Mouse (Mus musculus) liver, adult 2 months (tissue): Measurements from ENCODE around the gene Cacnb4. TPM values are rescaled to one million over a fixed set of nuclear protein-coding genes. Genes with fewer than 3 reads are reported as not detected.

ENCODE experiments used
- DNase-seq: peaks from one replicate; pipeline ENCODE4 v3.0.0-alpha.2; 2011; ENCODE audit warnings: low read depth, low spot score; ENCODE audit errors: extremely low read depth
- H3K27ac ChIP-seq: fragments of 200-500 bp; replicated peaks from 2 replicates; pipeline ENCODE4 v1.5.1; 2012; ENCODE audit warnings: low read depth, mild to moderate bottlenecking, control low read depth, inconsistent platforms, low read length; ENCODE audit not compliant: insufficient read depth
- H3K27me3 ChIP-seq: fragments of 200-500 bp; 2 replicates; pipeline ENCODE4 v1.6.1; 2012; ENCODE audit warnings: mild to moderate bottlenecking, moderate library complexity, low read length, inconsistent platforms; ENCODE audit not compliant: control insufficient read depth, insufficient read depth
- H3K36me3 ChIP-seq: fragments of 200-500 bp; 2 replicates; pipeline ENCODE4 v1.6.1; 2012; ENCODE audit warnings: low read length, inconsistent platforms; ENCODE audit not compliant: control insufficient read depth, insufficient read depth
- H3K4me1 ChIP-seq: fragments of 200-500 bp; 2 replicates; pipeline ENCODE4 v1.6.1; 2011; ENCODE audit warnings: low read length; ENCODE audit not compliant: control insufficient read depth, insufficient read depth
- H3K4me3 ChIP-seq: fragments of 200-500 bp; 2 replicates; pipeline ENCODE4 v1.5.1; 2011; ENCODE audit warnings: low read depth, mild to moderate bottlenecking, control low read depth, low read length, moderate library complexity; ENCODE audit not compliant: insufficient read depth
- H3K79me2 ChIP-seq: fragments of 200-500 bp; 2 replicates; pipeline ENCODE4 v1.6.1; 2012; ENCODE audit warnings: inconsistent platforms, mild to moderate bottlenecking, low read length, moderate library complexity; ENCODE audit not compliant: control insufficient read depth, insufficient read depth
- H3K9ac ChIP-seq: fragments of 200-500 bp; 2 replicates; pipeline ENCODE4 v1.6.1; 2012; ENCODE audit warnings: low read depth, mild to moderate bottlenecking, control low read depth, inconsistent platforms, low read length
- CTCF ChIP-seq: fragments of 200-500 bp; IDR thresholded peaks from 2 replicates; pipeline ENCODE4 v1.5.1; 2011; ENCODE audit warnings: low read depth, low read length, control low read depth
- POLR2A ChIP-seq: fragments of 200-500 bp; IDR thresholded peaks from 2 replicates; pipeline ENCODE4 v1.6.1; 2011; ENCODE audit warnings: low read length, control low read depth; ENCODE audit not compliant: insufficient read depth; ENCODE audit errors: extremely low read depth
- WGBS: fragments of 180-500 bp; shearing (Covaris S2); methylation state at CpG from one replicate; pipeline ENCODE4 v1.1.7; 2018; 5-methylcytosine and 5-hydroxymethylcytosine counted together
- polyA plus RNA-seq: library from polyadenylated mRNA; depleted of rRNA; stranded (reverse); fragments of >200 nt; gene quantifications from 2 replicates; pipeline ENCODE4 v1.2.3, GENCODE M21; 2012
- total RNA-seq: library from RNA; depleted of rRNA; stranded (reverse); fragments of >200 nt; gene quantifications from 2 replicates; pipeline ENCODE4 v1.2.3, GENCODE M21; 2014

Cacnb4 gene
- total and polyA plus RNA-seq, 2 experiments, result 0.01 TPM; not detected in 1

DNA sequence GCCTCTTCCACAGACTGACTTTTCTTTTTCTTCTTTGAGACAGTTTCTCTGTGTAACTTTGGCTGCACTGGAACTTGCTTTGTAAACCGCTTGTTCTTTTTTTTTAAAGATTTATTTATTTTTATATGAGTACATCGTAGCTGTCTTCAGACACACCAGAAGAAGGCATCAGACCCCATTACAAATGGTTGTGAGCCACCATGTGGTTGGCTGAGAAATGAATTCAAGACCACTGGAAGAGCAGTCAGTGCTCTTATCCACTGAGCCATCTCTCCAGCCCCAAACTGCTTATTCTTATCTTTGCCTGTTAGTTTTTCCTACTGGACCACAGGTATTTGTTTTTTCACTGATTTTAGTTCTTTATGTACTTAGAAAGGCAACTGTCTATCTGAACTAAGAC is 34.2 kb upstream of the Cacnb4 start:
- H3K36me3 ChIP-seq, result peaks cover 38% of the 10 kb centered on the region
- WGBS, result 94% methylated on average over 2 of the region's 2 CpGs
- H3K79me2 ChIP-seq, result no peaks in the 10 kb centered on the region
- no peaks in the 10 kb centered on the region for H3K27me3 ChIP-seq
- no peak overlapping the region for H3K4me3 ChIP-seq
- DNase-seq, result no peak
- TF ChIP-seq POLR2A (no peak), CTCF (no peak)
- no peaks in the 10 kb centered on the region for H3K4me1 ChIP-seq
- H3K27ac ChIP-seq, result no peak overlapping the region
- no peak overlapping the region for H3K9ac ChIP-seq

DNA sequence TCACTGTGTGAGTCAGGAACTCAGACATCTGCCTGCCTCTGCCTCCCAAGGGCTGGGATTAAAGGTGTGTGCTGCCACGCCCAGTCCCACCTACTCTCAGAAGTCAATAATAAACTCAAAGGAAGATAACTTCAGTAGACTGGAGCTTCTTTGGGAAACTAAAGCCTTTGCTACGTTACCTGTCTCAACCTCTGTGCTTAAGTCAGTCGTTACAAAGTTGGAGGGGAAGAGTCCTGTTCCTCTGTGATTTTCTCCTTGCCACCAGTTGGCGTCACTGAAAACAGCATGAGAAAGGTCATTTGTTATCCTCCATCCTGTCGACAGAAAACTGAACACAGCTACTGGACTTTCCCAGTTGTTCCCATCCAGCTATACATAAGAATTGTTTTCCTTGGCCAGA is 32.8 kb upstream of the Cacnb4 start:
- H3K79me2 ChIP-seq, result no peaks in the 10 kb centered on the region
- H3K27me3 ChIP-seq, result no peaks in the 10 kb centered on the region
- DNase-seq, result no peak
- H3K36me3 ChIP-seq, result peaks cover 34% of the 10 kb centered on the region
- no peak overlapping the region for H3K9ac ChIP-seq
- H3K4me3 ChIP-seq, result no peak overlapping the region
- TF ChIP-seq POLR2A (no peak), CTCF (no peak)
- H3K4me1 ChIP-seq, result no peaks in the 10 kb centered on the region
- no peak overlapping the region for H3K27ac ChIP-seq
- WGBS, result 95% methylated on average over 5 of the region's 5 CpGs

- DNase-seq, result no peak
- no peak overlapping the region for H3K9ac ChIP-seq
- H3K27me3 ChIP-seq, result no peaks in the 10 kb centered on the region
- peaks cover 25% of the 10 kb centered on the region for H3K36me3 ChIP-seq
- no peak overlapping the region for H3K27ac ChIP-seq
- H3K4me3 ChIP-seq, result no peak overlapping the region
- no peak for TF ChIP-seq POLR2A
- TF ChIP-seq CTCF, result no peak
- no peaks in the 10 kb centered on the region for H3K79me2 ChIP-seq
- 95% methylated on average over 11 of the region's 11 CpGs for WGBS
- no peaks in the 10 kb centered on the region for H3K4me1 ChIP-seq
Measured at GRCm38 (mm10) chr2:52701368-52702036, 24.9 kb upstream of the Cacnb4 start.

DNA sequence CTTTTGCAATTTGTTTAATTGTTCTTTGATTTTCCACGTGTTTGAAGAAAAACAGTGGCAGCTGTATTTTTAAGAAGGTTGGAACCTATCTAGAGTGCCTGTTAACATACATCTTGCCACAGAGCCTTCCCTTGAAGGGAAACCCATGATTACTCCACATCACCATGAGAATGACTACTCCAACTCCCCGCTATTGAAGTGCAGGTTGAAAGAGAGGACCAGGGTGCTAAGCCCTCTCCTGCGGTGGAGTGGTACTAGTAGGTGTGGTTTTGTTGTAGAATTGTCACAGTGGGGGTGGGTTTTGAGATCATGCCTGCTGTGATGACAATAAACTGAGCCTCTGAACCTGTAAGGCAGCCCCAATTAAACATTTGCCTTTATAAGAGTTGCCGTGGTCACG is 23.7 kb upstream of the Cacnb4 start:
- H3K36me3 ChIP-seq, result peaks cover 21% of the 10 kb centered on the region

DNA sequence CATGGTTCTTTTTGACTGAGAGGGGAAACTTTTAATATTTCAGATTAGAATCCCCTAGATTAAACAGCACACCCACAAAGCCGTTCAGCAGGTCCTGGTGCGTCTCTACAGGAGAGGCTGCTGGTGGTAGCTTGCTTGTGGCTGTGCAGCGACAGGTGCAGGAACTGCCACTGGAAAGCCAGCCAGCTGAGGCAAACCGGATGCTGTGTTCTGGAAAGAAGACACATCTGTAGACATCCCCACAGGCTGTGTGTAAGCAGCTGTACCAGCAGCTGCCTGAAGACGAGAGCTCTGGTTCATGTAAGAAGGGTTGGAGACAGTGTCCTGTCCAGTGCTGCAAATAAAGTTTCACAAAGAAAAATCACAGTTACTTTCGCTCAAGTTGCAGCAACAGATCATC is 18.0 kb upstream of the Cacnb4 start:
- WGBS, result 93% methylated on average over 6 of the region's 6 CpGs

More for the DNA sequence above, 23.7 kb upstream of the Cacnb4 start:
- Histone ChIP-seq H3K9ac (no peak overlapping the region), H3K79me2 (no peaks in the 10 kb centered on the region), H3K4me3 (no peak overlapping the region), H3K27ac (no peak overlapping the region), H3K4me1 (no peaks in the 10 kb centered on the region), H3K27me3 (no peaks in the 10 kb centered on the region)
- 85% methylated on average over 5 of the region's 5 CpGs for WGBS
- no peak for TF ChIP-seq POLR2A
- no peak for TF ChIP-seq CTCF
- no peak for DNase-seq

DNA sequence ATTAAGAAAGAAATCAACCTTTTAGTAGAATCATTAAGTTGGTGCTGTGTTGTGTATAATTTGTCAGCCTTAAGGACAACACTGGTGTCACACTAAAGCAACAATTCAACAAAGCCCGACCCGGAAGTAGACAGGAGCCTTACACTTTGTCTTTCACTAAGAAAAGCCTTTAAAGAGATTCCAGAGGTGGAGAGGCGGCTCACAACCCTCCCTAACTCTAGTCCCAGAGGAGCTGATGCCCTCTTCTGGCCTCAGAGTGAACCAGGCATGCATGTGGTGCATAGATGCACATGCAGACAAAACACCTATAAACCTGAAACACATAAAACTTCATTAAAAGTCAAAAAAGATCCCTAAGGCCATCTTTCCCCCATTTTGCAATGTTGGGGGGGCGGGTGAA is 15.1 kb upstream of the Cacnb4 start:
- no peaks in the 10 kb centered on the region for H3K27me3 ChIP-seq
- WGBS, result 89% methylated on average over 4 of the region's 4 CpGs
- peaks cover 9% of the 10 kb centered on the region for H3K36me3 ChIP-seq
- TF ChIP-seq CTCF (no peak), POLR2A (no peak)
- H3K27ac ChIP-seq, result no peak overlapping the region
- H3K79me2 ChIP-seq, result no peaks in the 10 kb centered on the region
- no peak for DNase-seq
- H3K4me3 ChIP-seq, result no peak overlapping the region
- H3K9ac ChIP-seq, result no peak overlapping the region
- no peaks in the 10 kb centered on the region for H3K4me1 ChIP-seq

More for the DNA sequence above, 18.0 kb upstream of the Cacnb4 start:
- Histone ChIP-seq H3K9ac (no peak overlapping the region), H3K4me1 (no peaks in the 10 kb centered on the region), H3K27ac (no peak overlapping the region), H3K27me3 (no peaks in the 10 kb centered on the region), H3K79me2 (no peaks in the 10 kb centered on the region), H3K36me3 (peaks cover 10% of the 10 kb centered on the region), H3K4me3 (no peak overlapping the region)
- DNase-seq, result no peak
- TF ChIP-seq POLR2A (no peak), CTCF (no peak)
